Mouse (Mus musculus) stomach, embryonic 16.5 days (tissue): Measurements from ENCODE around the gene Morc3. TPM values are rescaled to one million over a fixed set of nuclear protein-coding genes. Genes with fewer than 3 reads are reported as not detected.
A peak's percentile ranks its signal among the peaks of the same experiment; 100 is the strongest.

ENCODE experiments used
- ATAC-seq: fragments of 200-750 bp; cut with Nextera tagmentation; 2 replicates; pipeline ENCODE4 v1.8.0; 2017; ENCODE audit warnings: moderate number of reproducible peaks, moderate TSS enrichment; ENCODE audit not compliant: insufficient read depth, low FRiP score
- H3K27ac ChIP-seq: fragments of 300-500 bp; sonication (generic); 2 replicates; pipeline ENCODE4 v1.5.1; 2014; ENCODE audit warnings: low read length
- H3K27me3 ChIP-seq: fragments of 300-500 bp; sonication (generic); 2 replicates; pipeline ENCODE4 v1.6.1; 2014; ENCODE audit warnings: low read length, control low read depth, mixed read lengths; ENCODE audit not compliant: control insufficient read depth, insufficient read depth
- H3K36me3 ChIP-seq: fragments of 300-500 bp; sonication (generic); 2 replicates; pipeline ENCODE4 v1.6.1; 2014; ENCODE audit warnings: low read length; ENCODE audit not compliant: control insufficient read depth, insufficient read depth
- H3K4me1 ChIP-seq: fragments of 300-500 bp; sonication (generic); 2 replicates; pipeline ENCODE4 v1.6.1; 2014; ENCODE audit warnings: low read length, control low read depth, mixed read lengths; ENCODE audit not compliant: control insufficient read depth, insufficient read depth
- H3K4me2 ChIP-seq: fragments of 300-500 bp; sonication (generic); 2 replicates; pipeline ENCODE4 v1.6.1; 2014; ENCODE audit warnings: low read depth, low read length, mixed read lengths
- H3K4me3 ChIP-seq: fragments of 300-500 bp; sonication (generic); replicated peaks from 2 replicates; pipeline ENCODE4 v1.5.1; 2014; ENCODE audit warnings: mild to moderate bottlenecking, low read length
- H3K9ac ChIP-seq: fragments of 300-500 bp; sonication (generic); 2 replicates; pipeline ENCODE4 v1.6.1; 2014; ENCODE audit warnings: low read length
- H3K9me3 ChIP-seq: fragments of 300-500 bp; sonication (generic); replicated peaks from 2 replicates; pipeline ENCODE4 v1.6.1; 2016; ENCODE audit warnings: low read length, control low read depth; ENCODE audit not compliant: control insufficient read depth
- WGBS: fragments of 180-500 bp; shearing (Covaris S2); extraction: QIAGEN DNeasy Blood & Tissue Kit; methylation state at CpG from one replicate; pipeline ENCODE4 v1.1.7; 2014; 5-methylcytosine and 5-hydroxymethylcytosine counted together
- polyA plus RNA-seq: library from polyadenylated mRNA; unstranded; fragments of >200 nt; fragmentation: Nextera tagmentation; extraction: Ambion mirVana; gene quantifications from 2 replicates; pipeline ENCODE4 v1.2.1, GENCODE M21; 2015

Morc3 gene
- polyA plus RNA-seq, 1 experiment from 2014 or later: 34.8 TPM

DNA sequence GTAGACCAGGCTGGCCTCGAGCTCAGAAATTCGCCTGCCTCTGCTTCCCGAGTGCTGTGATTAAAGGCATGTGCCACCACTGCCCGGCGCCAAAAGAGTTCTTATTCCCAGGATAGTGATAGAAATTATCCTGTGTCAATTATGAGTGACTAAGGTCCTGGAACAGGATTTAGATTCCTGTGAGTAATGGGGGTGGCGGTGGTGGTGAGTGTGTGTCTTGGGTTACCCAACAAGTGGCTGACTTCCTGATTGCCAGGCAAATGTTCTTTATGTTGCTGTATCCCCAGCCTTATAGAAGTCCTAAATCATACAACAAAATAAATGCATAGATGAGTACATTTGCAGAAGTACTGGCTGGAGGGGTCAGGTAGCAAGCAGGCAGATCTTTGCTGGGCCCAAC lies 1.6 kb downstream of the Morc3 start:
- Histone ChIP-seq H3K4me1 (peaks cover 17% of the 10 kb centered on the region), H3K4me3 (peak overlapping the region; percentile 93), H3K4me2 (peak overlapping the region; percentile 64), H3K27ac (no peak overlapping the region), H3K9me3 (no peaks in the 10 kb centered on the region), H3K36me3 (no peaks in the 10 kb centered on the region), H3K27me3 (no peaks in the 10 kb centered on the region), H3K9ac (no peak overlapping the region)
- ATAC-seq: no peak
- WGBS: 84% methylated on average over 6 of the region's 6 CpGs

GRCm38 (mm10) chr16:93834076-93834475 lies 2.2 kb downstream of the Morc3 start:
- WGBS: 81% methylated on average over 2 of the region's 2 CpGs
- H3K9me3 ChIP-seq: no peaks in the 10 kb centered on the region
- no peak overlapping the region for H3K4me3 ChIP-seq
- ATAC-seq: no peak
- H3K4me2 ChIP-seq: peak overlapping the region; percentile 64; the same call in 1 of the 2 replicates
- peaks cover 17% of the 10 kb centered on the region for H3K4me1 ChIP-seq
- H3K27me3 ChIP-seq: no peaks in the 10 kb centered on the region
- no peak overlapping the region for H3K9ac ChIP-seq
- no peak overlapping the region for H3K27ac ChIP-seq
- H3K36me3 ChIP-seq: no peaks in the 10 kb centered on the region

- Histone ChIP-seq H3K9ac (no peak overlapping the region), H3K4me1 (peaks cover 4% of the 10 kb centered on the region), H3K4me3 (no peak overlapping the region), H3K4me2 (no peak overlapping the region), H3K9me3 (no peaks in the 10 kb centered on the region), H3K27me3 (no peaks in the 10 kb centered on the region), H3K36me3 (no peaks in the 10 kb centered on the region), H3K27ac (no peak overlapping the region)
- 78% methylated on average over 1 of the region's 1 CpGs for WGBS
- no peak for ATAC-seq
These were observed 7.1 kb downstream of the Morc3 start for GRCm38 (mm10) chr16:93839049-93839448.

DNA sequence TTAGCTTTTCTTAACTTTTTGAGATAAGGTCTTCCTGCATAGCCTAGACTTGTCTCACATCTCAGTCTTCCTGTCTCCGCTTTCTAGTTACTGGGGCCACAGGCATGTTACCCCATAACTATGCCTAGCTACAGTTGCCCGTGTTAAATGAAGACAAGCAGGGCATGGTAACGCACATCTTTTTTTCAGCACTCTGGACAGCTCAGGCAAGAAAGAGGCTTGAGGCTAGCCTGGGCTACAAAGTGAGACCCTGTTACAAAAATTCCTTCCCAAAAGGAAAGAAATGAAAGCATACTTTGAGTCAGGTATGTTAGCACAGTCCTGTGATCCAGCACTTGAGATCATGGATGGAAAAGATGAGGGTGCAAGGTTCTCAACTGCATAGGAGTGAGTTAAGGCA lies 18.6 kb downstream of the Morc3 start:
- H3K9me3 ChIP-seq: no peaks in the 10 kb centered on the region
- no peaks in the 10 kb centered on the region for H3K4me1 ChIP-seq
- H3K4me2 ChIP-seq: no peak overlapping the region
- H3K4me3 ChIP-seq: no peak overlapping the region
- H3K36me3 ChIP-seq: peaks cover 29% of the 10 kb centered on the region
- H3K27ac ChIP-seq: no peak overlapping the region
- H3K9ac ChIP-seq: no peak overlapping the region
- no peak for ATAC-seq
- WGBS: 97% methylated on average over 3 of the region's 3 CpGs
- H3K27me3 ChIP-seq: no peaks in the 10 kb centered on the region

- Histone ChIP-seq H3K36me3 (peaks cover 16% of the 10 kb centered on the region; the same call in 1 of the 2 replicates), H3K4me1 (no peaks in the 10 kb centered on the region), H3K9me3 (no peaks in the 10 kb centered on the region), H3K4me3 (no peak overlapping the region), H3K27ac (no peak overlapping the region), H3K27me3 (no peaks in the 10 kb centered on the region), H3K4me2 (no peak overlapping the region), H3K9ac (no peak overlapping the region)
- ATAC-seq: no peak
- 88% methylated on average over 4 of the region's 4 CpGs for WGBS
These were observed 28.0 kb downstream of the Morc3 start for GRCm38 (mm10) chr16:93859967-93860366.

DNA sequence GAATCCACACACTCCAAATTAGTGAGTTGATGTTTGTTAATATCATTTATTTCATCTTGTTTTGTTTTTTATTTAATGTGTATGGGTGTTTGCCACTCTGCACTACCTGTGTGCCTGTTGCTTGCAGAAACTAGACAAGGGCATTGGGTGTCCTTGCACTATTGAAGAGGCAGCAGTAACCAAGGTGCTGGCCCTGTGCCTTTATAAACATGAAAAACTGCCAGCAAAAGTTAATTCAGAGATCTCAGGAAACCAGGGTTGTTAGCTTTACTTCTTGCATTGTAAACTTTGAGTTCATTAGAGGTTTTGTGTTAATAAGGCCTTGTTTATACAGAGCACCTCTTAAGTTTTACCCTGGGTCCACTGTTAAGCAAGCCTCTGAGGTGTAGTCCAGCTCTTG lies 28.8 kb downstream of the Morc3 start:
- Histone ChIP-seq H3K27me3 (no peaks in the 10 kb centered on the region), H3K4me3 (no peak overlapping the region), H3K4me2 (no peak overlapping the region), H3K9me3 (no peaks in the 10 kb centered on the region), H3K36me3 (peaks cover 20% of the 10 kb centered on the region; the same call in 1 of the 2 replicates), H3K4me1 (no peaks in the 10 kb centered on the region), H3K27ac (no peak overlapping the region), H3K9ac (no peak overlapping the region)
- ATAC-seq: no peak

GRCm38 (mm10) chr16:93874841-93875240 lies 42.9 kb downstream of the Morc3 start:
- no peak for ATAC-seq
- H3K4me3 ChIP-seq: no peak overlapping the region
- 81% methylated on average over 13 of the region's 13 CpGs for WGBS
- H3K36me3 ChIP-seq: peaks cover 32% of the 10 kb centered on the region
- H3K4me1 ChIP-seq: no peaks in the 10 kb centered on the region
- no peak overlapping the region for H3K27ac ChIP-seq
- no peaks in the 10 kb centered on the region for H3K27me3 ChIP-seq
- no peaks in the 10 kb centered on the region for H3K9me3 ChIP-seq
- no peak overlapping the region for H3K4me2 ChIP-seq
- H3K9ac ChIP-seq: no peak overlapping the region

DNA sequence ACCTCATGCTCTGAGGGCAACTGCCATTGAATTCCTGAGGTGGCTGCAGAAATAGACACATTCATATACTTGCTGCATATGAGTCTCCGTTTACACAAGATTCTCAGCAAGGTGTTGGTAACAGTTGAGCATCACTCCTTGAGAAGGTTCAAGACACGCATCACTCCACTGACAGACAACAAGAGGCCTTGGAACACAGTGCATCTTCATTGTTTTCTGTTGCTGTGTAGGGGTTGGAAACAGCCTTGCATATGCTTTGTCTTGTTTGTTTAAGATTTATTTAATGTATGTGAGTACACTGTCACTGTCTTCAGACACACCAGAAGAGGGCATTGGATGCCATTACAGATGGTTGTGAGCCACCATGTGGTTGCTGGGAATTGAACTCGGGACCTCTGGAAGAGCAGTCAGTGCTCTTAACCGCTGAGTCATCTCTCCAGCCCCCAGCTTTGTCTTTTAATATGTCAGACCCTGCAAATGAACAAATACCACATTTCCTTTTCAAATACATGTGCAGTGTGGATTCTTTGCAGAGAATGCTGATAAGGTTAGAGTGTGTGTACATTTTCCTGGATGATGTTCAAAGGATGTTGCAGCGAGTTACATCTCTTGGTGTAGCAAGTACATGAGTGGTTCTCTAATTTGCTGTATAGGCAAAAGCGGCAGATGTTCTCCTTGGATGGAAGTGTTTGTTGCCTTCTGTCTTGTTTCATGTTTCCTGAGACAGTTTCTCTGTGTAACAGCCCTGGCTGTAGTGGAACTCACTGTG lies 45.9 kb downstream of the Morc3 start:
- no peak for ATAC-seq
- Histone ChIP-seq H3K9me3 (no peaks in the 10 kb centered on the region), H3K4me2 (no peak overlapping the region), H3K9ac (no peak overlapping the region), H3K27me3 (no peaks in the 10 kb centered on the region), H3K27ac (no peak overlapping the region), H3K4me3 (no peak overlapping the region), H3K36me3 (peaks cover 17% of the 10 kb centered on the region), H3K4me1 (no peaks in the 10 kb centered on the region)
- WGBS: 87% methylated on average over 6 of the region's 6 CpGs

DNA sequence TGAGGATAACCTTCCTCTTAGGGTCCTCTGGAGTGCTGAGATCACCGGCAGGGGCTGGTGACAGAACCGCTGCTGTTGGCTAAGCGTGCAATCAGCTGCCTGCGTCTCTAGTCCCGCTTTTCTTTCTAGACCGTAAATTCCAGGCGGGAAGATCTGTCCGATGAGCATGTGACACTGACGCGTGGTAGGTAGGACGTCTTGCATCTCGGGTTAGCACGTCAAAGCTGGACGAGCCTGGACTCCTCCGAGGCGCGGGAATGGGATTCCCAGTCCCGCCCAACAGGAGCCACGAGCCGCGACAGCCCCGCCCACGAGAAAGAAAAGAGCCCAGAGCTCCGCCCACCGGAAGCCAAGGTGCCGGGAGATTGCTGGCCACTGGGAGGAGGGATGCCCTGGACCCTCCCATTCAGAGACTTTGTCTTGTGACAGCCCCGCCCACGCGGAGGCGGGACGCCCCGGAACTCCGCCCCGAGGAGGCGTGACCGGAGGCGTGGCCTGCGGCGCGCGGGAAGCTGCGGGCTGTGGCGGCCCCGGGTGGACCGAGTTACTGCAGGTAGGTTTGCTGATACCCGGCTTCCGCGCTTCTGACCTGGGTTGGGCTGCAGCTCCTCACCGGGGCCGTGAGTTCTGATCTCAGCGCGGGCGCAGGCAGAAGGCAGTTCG lies 51.6 kb downstream of the Morc3 start, which contains the start of gene Chaf1b:
TSS of gene Chaf1b (plus strand) at position 479 of the 663 bp plus-strand sequence.
- Histone ChIP-seq H3K4me3 (peak within 1 kb of the TSS; percentile 62), H3K27me3 (no peaks in the 10 kb centered on the region), H3K36me3 (no peaks in the 10 kb centered on the region), H3K9me3 (no peaks in the 10 kb centered on the region), H3K9ac (peak within 1 kb of the TSS; percentile 75), H3K27ac (no peak within 1 kb of the TSS), H3K4me1 (0 out of 2 replicates have a peak, but pooled peaks cover 3% of the 10 kb centered on the region), H3K4me2 (peak within 1 kb of the TSS; percentile 87)
- under 1% methylated on average over 54 of the region's 54 CpGs for WGBS
- ATAC-seq: peak; percentile 97
